Mouse (Mus musculus) cerebellum, adult 18-20 months (tissue): ENCODE data around the gene Sdhc.

Experiments
- DNase-seq, 2 experiments: peaks; one replicate each; pipeline ENCODE4 v3.0.0; 2021

The Sdhc gene

GRCm38 (mm10) chr1:171149974-171150760 lies at the start of gene Sdhc, which contains the start of gene Mpz:
Gene Sdhc (minus strand): TSS chr1:171150603.
Gene Mpz (plus strand): TSS chr1:171150711.
- peak; percentile 96 to 97 for DNase-seq

GRCm38 (mm10) chr1:171199532-171199931 lies 49.1 kb upstream of the Sdhc start:
- no peak for DNase-seq

GRCm38 (mm10) chr1:171195887-171196397 lies 45.5 kb upstream of the Sdhc start, which contains the start of gene Pcp4l1:
Gene Pcp4l1 (minus strand): TSS chr1:171196268.
- DNase-seq: peak; percentile 35 to 36

- DNase-seq: no peak
Observed at GRCm38 (mm10) chr1:171195046-171195822, 44.8 kb upstream of the Sdhc start.

GRCm38 (mm10) chr1:171193911-171194830 lies 43.8 kb upstream of the Sdhc start:
- no peak for DNase-seq

GRCm38 (mm10) chr1:171193093-171193840 lies 42.9 kb upstream of the Sdhc start:
- no peak for DNase-seq

GRCm38 (mm10) chr1:171192283-171192682 lies 41.9 kb upstream of the Sdhc start:
- no peak for DNase-seq

GRCm38 (mm10) chr1:171190832-171191231 lies 40.4 kb upstream of the Sdhc start:
- no peak for DNase-seq

GRCm38 (mm10) chr1:171189476-171190114 lies 39.2 kb upstream of the Sdhc start:
- no peak for DNase-seq

- no peak for DNase-seq
Observed at GRCm38 (mm10) chr1:171189046-171189445, 38.6 kb upstream of the Sdhc start.

GRCm38 (mm10) chr1:171187851-171188700 lies 37.7 kb upstream of the Sdhc start:
- no peak for DNase-seq

- DNase-seq: no peak
Observed at GRCm38 (mm10) chr1:171185655-171186054, 35.3 kb upstream of the Sdhc start.

- DNase-seq: no peak
Observed at GRCm38 (mm10) chr1:171184314-171184713, 33.9 kb upstream of the Sdhc start.

GRCm38 (mm10) chr1:171183620-171184019 lies 33.2 kb upstream of the Sdhc start:
- no peak for DNase-seq

- DNase-seq: no peak
Observed at GRCm38 (mm10) chr1:171183025-171183424, 32.6 kb upstream of the Sdhc start.

- DNase-seq: no peak
Observed at GRCm38 (mm10) chr1:171179487-171180171, 29.2 kb upstream of the Sdhc start.

GRCm38 (mm10) chr1:171172779-171173178 lies 22.4 kb upstream of the Sdhc start:
- DNase-seq: no peak

GRCm38 (mm10) chr1:171171138-171171537 lies 20.7 kb upstream of the Sdhc start:
- DNase-seq: no peak

- DNase-seq: no peak
Observed at GRCm38 (mm10) chr1:171169913-171170312, 19.5 kb upstream of the Sdhc start.

- no peak for DNase-seq
Observed at GRCm38 (mm10) chr1:171168906-171169305, 18.5 kb upstream of the Sdhc start.
